Mouse (Mus musculus): Measurements from ENCODE around the gene Serpinb9.

- no peak for TF ChIP-seq POLR2A (IDR thresholded peaks at IDR 0.05; ENCODE audit: insufficient read depth, low read depth, low read length)
- TF ChIP-seq CTCF (IDR thresholded peaks at IDR 0.05; ENCODE audit: insufficient read depth, low read depth, low read length): no peak
These were observed 27.3 kb upstream of the Serpinb9 start for GRCm38 (mm10) chr13:32975710-32976109.

Measured in olfactory bulb, adult 2 months (tissue).